In the genomic region with DNA sequence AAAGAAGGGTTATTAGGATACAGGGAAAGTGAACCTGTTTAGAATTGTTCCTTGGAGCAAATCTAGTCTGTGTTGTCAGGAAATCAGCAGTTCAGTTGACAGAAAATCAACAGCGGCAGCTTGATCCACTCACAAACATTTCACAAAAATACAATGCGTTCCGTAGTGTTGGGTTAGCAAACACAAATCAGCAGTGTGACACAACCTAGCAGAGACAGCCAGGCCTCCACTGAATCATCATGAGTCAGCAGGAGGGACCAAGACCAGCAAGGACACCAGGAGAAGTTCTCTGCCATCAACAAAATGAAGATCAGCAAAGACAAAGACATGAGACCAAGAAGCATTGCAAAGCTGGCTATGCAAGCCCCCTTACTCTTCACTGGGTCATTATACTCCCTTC, we compare ENCODE assay signal across 28 mouse cellular contexts.
DNase-seq lines count a peak whose midpoint lies in the region; ATAC-seq and TF ChIP-seq lines count a peak whose summit lies in the region.
"Had no signal": no experiment of that assay in that cellular context is flagged by ENCODE, and none has a peak within 500 bp of the region (broad histone marks: within the 10 kb centered on the region; RNA-seq: fewer than 3 reads in every experiment).

No protein-coding gene starts in this region.

- no peaks in the 10 kb centered on the region for H3K9me3 ChIP-seq in liver, postnatal 0 days (ENCODE audit: low read length)
- no peaks in the 10 kb centered on the region for H3K9me3 ChIP-seq in liver, embryonic 12.5 days (replicated peaks)
- H3K9me3 ChIP-seq: hindbrain, embryonic 10.5 days; limb, embryonic 13.5 days; lung, embryonic 15.5 days; midbrain, embryonic 10.5 days; midbrain, embryonic 15.5 days had no signal

- no peaks in the 10 kb centered on the region for H3K4me1 ChIP-seq in liver, postnatal 0 days (ENCODE audit: insufficient read depth)
- H3K4me1 ChIP-seq in liver, embryonic 12.5 days: no peaks in the 10 kb centered on the region
- H3K4me1 ChIP-seq: hindbrain, embryonic 10.5 days; limb, embryonic 13.5 days; lung, embryonic 15.5 days; midbrain, embryonic 15.5 days had no signal

- DNase-seq in liver, postnatal 0 days: no peak
- peak; percentile 56 for DNase-seq in 416B (ENCODE audit: low read depth)
- peak; percentile 67 for DNase-seq in adrenal gland, adult 8-10 months
- peak; percentile 39 for DNase-seq in brain, adult 2 months (ENCODE audit: low read depth, low spot score)
- no peak for DNase-seq in thymus, adult 18-20 months
- no peak for DNase-seq in kidney, adult 8-10 months
- DNase-seq: B cell, adult 2 months; cerebellum, adult 2 months; cerebellum, postnatal 14 days; heart, postnatal 14 days; kidney, adult 18-20 months; kidney, postnatal 36 days; right cerebral cortex, adult 18-20 months; spleen, adult 18-20 months; thymus, postnatal 25 days had no signal

- H3K4me3 ChIP-seq in liver, postnatal 0 days (ENCODE audit: low read depth, low read length): no peak overlapping the region
- H3K4me3 ChIP-seq in liver, embryonic 12.5 days: no peak overlapping the region
- H3K4me3 ChIP-seq: erythroblast, embryonic 14.5 days; hindbrain, embryonic 10.5 days; layer of hippocampus, adult 2 months; left cerebral cortex, adult 2 months; limb, embryonic 13.5 days; lung, embryonic 15.5 days; midbrain, embryonic 10.5 days; midbrain, embryonic 15.5 days had no signal

- H3K4me2 ChIP-seq in liver, postnatal 0 days (ENCODE audit: low read depth, low read length): no peak overlapping the region
- no peak overlapping the region for H3K4me2 ChIP-seq in liver, embryonic 12.5 days
- H3K4me2 ChIP-seq: limb, embryonic 13.5 days; lung, embryonic 15.5 days; midbrain, embryonic 15.5 days had no signal

- TF ChIP-seq EP300 in liver, postnatal 0 days (IDR thresholded peaks at IDR 0.05; ENCODE audit: low read depth): no peak

- H3K27me3 ChIP-seq in liver, postnatal 0 days (ENCODE audit: insufficient read depth, low read length): no peaks in the 10 kb centered on the region
- no peaks in the 10 kb centered on the region for H3K27me3 ChIP-seq in liver, embryonic 12.5 days (replicated peaks)
- H3K27me3 ChIP-seq: limb, embryonic 13.5 days; lung, embryonic 15.5 days; midbrain, embryonic 15.5 days had no signal

- peak; percentile 60 for ATAC-seq in liver, postnatal 0 days
- no peak for ATAC-seq in liver, embryonic 12.5 days
- ATAC-seq: forebrain, embryonic 16.5 days; hindbrain, embryonic 16.5 days; midbrain, embryonic 15.5 days had no signal

- no peak overlapping the region for H3K9ac ChIP-seq in liver, postnatal 0 days (replicated peaks)
- no peak overlapping the region for H3K9ac ChIP-seq in liver, embryonic 12.5 days
- H3K9ac ChIP-seq: limb, embryonic 13.5 days; liver, embryonic 14.5 days; lung, embryonic 15.5 days; midbrain, embryonic 15.5 days had no signal

- H3K27ac ChIP-seq in liver, postnatal 0 days (ENCODE audit: low read depth): no peak overlapping the region
- no peak overlapping the region for H3K27ac ChIP-seq in liver, embryonic 12.5 days
- H3K27ac ChIP-seq: hindbrain, embryonic 10.5 days; layer of hippocampus, adult 2 months; left cerebral cortex, adult 2 months; limb, embryonic 13.5 days; liver, embryonic 14.5 days; lung, embryonic 15.5 days; macrophage; midbrain, embryonic 10.5 days; midbrain, embryonic 15.5 days had no signal

- WGBS in liver, postnatal 0 days (ENCODE audit: insufficient replicate concordance): 81% methylated on average over 3 of the region's 3 CpGs
- WGBS in liver, embryonic 12.5 days (ENCODE audit: insufficient replicate concordance): 76% methylated on average over 3 of the region's 3 CpGs

- no peak for TF ChIP-seq CTCF in liver, postnatal 0 days (IDR thresholded peaks at IDR 0.05; ENCODE audit: low read depth)

- H3K36me3 ChIP-seq in liver, postnatal 0 days (replicated peaks; ENCODE audit: insufficient read depth, low read length): no peaks in the 10 kb centered on the region
- H3K36me3 ChIP-seq in liver, embryonic 12.5 days: no peaks in the 10 kb centered on the region
- H3K36me3 ChIP-seq: hindbrain, embryonic 10.5 days; limb, embryonic 13.5 days; lung, embryonic 15.5 days; midbrain, embryonic 10.5 days; midbrain, embryonic 15.5 days had no signal

Comparison
In these comparisons a context has a peak if more than half of its experiments do, and no peak if none do; other contexts are left out.
1. DNase-seq: peak in 416B (single experiment), adrenal gland, adult 8-10 months (single experiment) and brain, adult 2 months (single experiment); none in liver, postnatal 0 days (single experiment), thymus, adult 18-20 months (0 of 2) and kidney, adult 8-10 months (0 of 2).